Mouse (Mus musculus) left cerebral cortex, adult 9 months (tissue): ENCODE data around the gene Rapgef3.

ENCODE experiments used
- DNase-seq, 2 experiments: peaks; one replicate each; pipeline ENCODE4 v3.0.0; 2022; ENCODE audit warnings: low spot score in 2 of 2

The Rapgef3 gene

GRCm38 (mm10) chr15:97721008-97721701 lies 46.6 kb downstream of the Rapgef3 start:
- DNase-seq, result no peak

- DNase-seq, result no peak
These were observed 47.6 kb downstream of the Rapgef3 start for GRCm38 (mm10) chr15:97720026-97720675.

GRCm38 (mm10) chr15:97719494-97719893 lies 48.3 kb downstream of the Rapgef3 start:
- no peak for DNase-seq

GRCm38 (mm10) chr15:97718535-97719155 lies 49.1 kb downstream of the Rapgef3 start:
- no peak for DNase-seq

- DNase-seq, result peak in 1 of 2 experiments; percentile 53
These were observed 49.8 kb downstream of the Rapgef3 start for GRCm38 (mm10) chr15:97717861-97718534.

- DNase-seq, result no peak
These were observed 51.0 kb downstream of the Rapgef3 start for GRCm38 (mm10) chr15:97716782-97717181.

- no peak for DNase-seq
These were observed 52.0 kb downstream of the Rapgef3 start for GRCm38 (mm10) chr15:97715734-97716133.

- DNase-seq, result no peak
These were observed 52.7 kb downstream of the Rapgef3 start for GRCm38 (mm10) chr15:97715083-97715482.

- no peak for DNase-seq
These were observed 55.2 kb downstream of the Rapgef3 start for GRCm38 (mm10) chr15:97712546-97712945.

- no peak for DNase-seq
These were observed 56.9 kb downstream of the Rapgef3 start for GRCm38 (mm10) chr15:97710906-97711305.

GRCm38 (mm10) chr15:97705211-97706050 lies 62.3 kb downstream of the Rapgef3 start, which contains the start of gene Rpap3:
Gene Rpap3, minus strand, starts transcription at chr15:97705825.
- peak; percentile 47 to 82 for DNase-seq

GRCm38 (mm10) chr15:97696616-97697015 lies 71.2 kb downstream of the Rapgef3 start:
- no peak for DNase-seq
